Mouse (Mus musculus): ENCODE measurements at regions not wholly inside any gene's neighbourhood (a gene's known extent, or its start where the extent isn't known, plus 50 kb on each side); places are given as distances from the start of the nearest gene placed in this dataset.

DNA sequence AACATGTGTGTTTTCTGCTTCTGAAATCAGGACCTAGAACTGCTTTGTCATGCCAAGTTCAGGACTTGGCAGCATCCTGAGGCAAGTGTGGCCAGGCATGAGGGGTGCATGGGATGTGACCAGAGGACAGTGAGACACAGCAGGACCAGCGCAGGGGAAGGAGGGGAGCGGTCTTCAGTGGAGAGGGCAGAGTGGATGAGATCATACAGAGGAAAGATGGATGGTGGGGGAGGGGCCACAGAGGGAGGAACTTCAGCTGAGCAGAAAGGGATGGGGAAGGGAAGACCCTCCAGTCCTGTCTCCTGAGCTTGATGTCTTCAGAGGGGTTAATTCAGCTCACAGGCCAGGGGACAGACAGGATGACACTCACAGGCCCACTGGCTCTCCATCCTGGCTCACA is 81.0 kb downstream of the Cryba4 start:
- ATAC-seq (ENCODE audit: borderline replicate concordance, extremely low read depth, low FRiP score, low TSS enrichment): no peak
- no peaks in the 10 kb centered on the region for H3K27me3 ChIP-seq
- H3K9ac ChIP-seq: no peak overlapping the region
- 15% methylated on average over 2 of the region's 2 CpGs for WGBS
- no peaks in the 10 kb centered on the region for H3K9me3 ChIP-seq
- no peaks in the 10 kb centered on the region for H3K36me3 ChIP-seq
- no peak overlapping the region for H3K4me3 ChIP-seq
- no peaks in the 10 kb centered on the region for H3K4me1 ChIP-seq
- H3K27ac ChIP-seq: no peak overlapping the region
- no peak overlapping the region for H3K4me2 ChIP-seq

DNA sequence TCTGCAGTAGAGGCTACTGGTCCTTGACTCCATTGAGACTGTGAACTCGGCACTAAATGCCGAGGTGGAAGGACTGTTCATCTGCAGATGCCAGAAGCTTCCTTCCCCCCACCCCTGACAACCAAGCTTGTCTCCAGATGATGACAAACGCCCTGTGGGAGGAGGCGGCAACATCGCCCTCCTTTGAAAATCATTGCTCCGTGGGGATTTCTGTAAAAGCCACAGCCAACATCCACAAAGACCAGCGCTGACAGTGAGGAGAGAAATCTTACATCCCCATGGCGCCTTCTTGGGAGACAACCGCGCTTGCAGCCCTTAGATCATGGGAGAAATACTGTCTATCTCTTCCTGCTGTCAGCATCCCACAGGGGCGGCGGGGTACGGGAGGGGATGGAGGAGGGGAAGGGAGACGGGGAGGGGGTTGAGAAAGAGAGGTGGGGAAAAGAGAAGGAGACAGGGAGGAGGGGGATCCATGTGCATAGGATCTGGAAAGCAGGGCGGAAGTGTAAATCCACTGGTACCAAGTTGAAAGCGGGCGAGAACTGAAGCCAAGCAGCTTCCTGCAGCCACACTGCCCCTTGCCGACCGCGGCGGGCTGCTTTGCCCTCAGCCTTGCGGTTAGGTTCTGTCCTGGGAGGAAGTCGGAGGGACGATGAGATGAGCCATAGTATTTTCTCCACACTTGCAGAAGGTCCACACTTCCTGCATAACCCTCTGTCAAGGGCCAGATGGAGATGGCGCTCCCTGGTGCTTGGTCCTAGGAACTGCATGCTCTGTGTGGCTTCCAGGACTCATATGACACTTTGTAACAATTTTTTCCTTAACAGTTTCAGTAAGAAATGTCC is 72.9 kb downstream of the Cryba4 start:
- ATAC-seq (ENCODE audit: borderline replicate concordance, extremely low read depth, low FRiP score, low TSS enrichment): no peak
- WGBS: 14% methylated on average over 25 of the region's 25 CpGs
- Histone ChIP-seq H3K9me3 (no peaks in the 10 kb centered on the region), H3K27ac (no peak overlapping the region), H3K4me1 (no peaks in the 10 kb centered on the region), H3K36me3 (no peaks in the 10 kb centered on the region), H3K27me3 (no peaks in the 10 kb centered on the region), H3K4me2 (peak overlapping the region; percentile 52), H3K9ac (peak overlapping the region; percentile 19; the same call in 1 of the 2 replicates), H3K4me3 (peak overlapping the region; percentile 30)

DNA sequence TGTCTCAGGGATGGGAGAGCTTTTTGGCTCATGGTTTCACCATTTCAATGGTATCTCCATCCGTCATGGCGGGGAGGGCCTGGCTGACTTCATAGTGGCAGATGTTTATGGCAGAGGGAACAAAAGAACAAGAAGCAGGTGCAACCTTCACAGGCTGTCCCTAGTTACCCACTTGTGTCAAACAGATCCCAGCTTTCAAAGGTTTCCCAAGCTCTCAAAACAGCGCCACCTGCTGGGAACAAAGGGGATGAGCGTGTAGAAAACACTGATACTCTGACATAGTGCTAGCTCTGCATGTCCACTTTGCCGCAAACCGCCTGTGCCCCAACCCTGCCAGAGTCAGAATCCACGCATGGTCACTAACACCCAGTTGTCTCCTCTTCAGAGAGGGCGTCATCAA is 69.5 kb downstream of the Cryba4 start:
- Histone ChIP-seq H3K27me3 (no peaks in the 10 kb centered on the region), H3K4me1 (no peaks in the 10 kb centered on the region), H3K36me3 (no peaks in the 10 kb centered on the region), H3K4me3 (no peak overlapping the region), H3K4me2 (no peak overlapping the region), H3K9ac (no peak overlapping the region), H3K9me3 (no peaks in the 10 kb centered on the region), H3K27ac (no peak overlapping the region)
- WGBS: 44% methylated on average over 8 of the region's 8 CpGs
- no peak for ATAC-seq (ENCODE audit: borderline replicate concordance, extremely low read depth, low FRiP score, low TSS enrichment)

GRCm38 (mm10) chr5:112195667-112196066 is 56.7 kb downstream of the Cryba4 start:
- 62% methylated on average over 6 of the region's 6 CpGs for WGBS
- Histone ChIP-seq H3K4me3 (no peak overlapping the region), H3K36me3 (no peaks in the 10 kb centered on the region), H3K9ac (no peak overlapping the region), H3K27me3 (no peaks in the 10 kb centered on the region), H3K27ac (no peak overlapping the region), H3K9me3 (no peaks in the 10 kb centered on the region), H3K4me1 (no peaks in the 10 kb centered on the region), H3K4me2 (no peak overlapping the region)
- ATAC-seq (ENCODE audit: borderline replicate concordance, extremely low read depth, low FRiP score, low TSS enrichment): no peak
